14 mouse cellular contexts compared by ENCODE assay signal in the genomic region with DNA sequence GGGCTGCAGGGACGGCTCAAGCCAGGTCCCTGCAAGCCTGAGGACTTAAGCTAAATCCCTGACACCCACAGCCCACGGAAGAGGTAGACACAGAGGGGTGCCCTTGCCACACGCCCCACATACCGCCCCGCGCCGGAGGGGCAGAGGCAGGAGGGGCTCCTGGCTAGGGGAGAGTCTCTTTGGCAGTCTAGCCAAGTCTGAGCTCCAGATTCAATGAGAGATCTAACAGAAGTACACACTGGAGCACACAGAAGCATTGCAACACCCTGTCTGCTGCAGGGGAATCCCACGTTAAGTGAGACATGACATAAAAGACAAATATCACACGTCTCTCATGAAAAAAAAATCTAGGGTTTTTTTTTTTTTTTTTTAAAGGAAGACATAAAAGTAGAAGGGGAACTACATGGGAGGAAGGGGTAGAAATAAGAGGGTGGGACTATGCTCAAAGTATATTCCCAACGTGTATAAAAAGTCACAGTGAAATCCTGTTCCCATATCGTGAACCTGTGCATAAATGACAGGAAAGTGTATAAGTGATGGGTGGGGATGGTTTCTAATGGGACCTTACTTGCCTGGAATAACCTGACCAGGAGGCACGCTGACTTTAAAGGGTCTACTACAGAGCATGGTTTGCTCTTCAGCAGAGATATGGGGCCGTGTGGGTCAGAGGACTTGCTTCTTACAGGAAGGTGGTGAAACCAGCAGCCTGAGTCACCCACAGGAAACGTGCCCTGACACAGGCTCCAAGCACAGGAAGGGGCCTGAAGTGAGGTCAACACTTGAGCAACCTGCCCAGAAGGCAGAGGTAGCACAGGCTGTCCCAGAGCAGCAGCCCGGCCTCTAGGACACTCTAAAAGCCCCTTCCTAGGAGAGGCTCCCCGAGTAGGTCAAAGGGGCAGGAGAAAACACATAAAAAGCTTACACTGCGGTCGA. TPM values are rescaled to one million over a fixed set of nuclear protein-coding genes. Genes with fewer than 3 reads are reported as not detected.
A peak's percentile ranks its signal among the peaks of the same experiment; 100 is the strongest.
DNase-seq lines count a peak whose midpoint lies in the region; ATAC-seq and TF ChIP-seq lines count a peak whose summit lies in the region.
"Had no signal": no experiment of that assay in that cellular context is flagged by ENCODE, and none has a peak within 500 bp of the region (broad histone marks: within the 10 kb centered on the region; RNA-seq: fewer than 3 reads in every experiment).

No protein-coding gene starts in this region.

- no peaks in the 10 kb centered on the region for H3K27me3 ChIP-seq in liver, embryonic 11.5 days (replicated peaks; ENCODE audit: control insufficient read depth, insufficient read depth, low read length)
- H3K27me3 ChIP-seq in CH12.LX (replicated peaks): no peaks in the 10 kb centered on the region
- H3K27me3 ChIP-seq: hindbrain, embryonic 12.5 days; lung, embryonic 15.5 days; stomach, embryonic 15.5 days had no signal

- H3K27ac ChIP-seq in liver, embryonic 11.5 days (ENCODE audit: low read depth, low read length): no peak overlapping the region; the same call in 1 of the 2 replicates
- H3K27ac ChIP-seq in CH12.LX (ENCODE audit: insufficient read depth, low read depth): no peak overlapping the region
- H3K27ac ChIP-seq: hindbrain, embryonic 12.5 days; lung, embryonic 15.5 days had no signal

- TF ChIP-seq CTCF in CH12.LX (conservative IDR thresholded peaks at IDR 0.05 in 1 of 2, IDR thresholded peaks at IDR 0.05 in 1 of 2; ENCODE audit: low read depth in 2 of 2, low read length in 2 of 2): no peak

- TF ChIP-seq RAD21 in CH12.LX (IDR thresholded peaks at IDR 0.05; ENCODE audit: low read depth, low read length): no peak

- no peaks in the 10 kb centered on the region for H3K9me3 ChIP-seq in liver, embryonic 11.5 days (ENCODE audit: control insufficient read depth, low read length)
- peaks cover 3% of the 10 kb centered on the region for H3K9me3 ChIP-seq in CH12.LX (replicated peaks; ENCODE audit: low read length)
- H3K9me3 ChIP-seq: hindbrain, embryonic 12.5 days; lung, embryonic 15.5 days; stomach, embryonic 15.5 days had no signal

- in situ Hi-C loops in CH12.LX (cut with MboI; ENCODE audit: low pct_ligation_motif_present, low pct_unique_long_range_greater_than_20kb, low sequenced_read_pairs): no loop called here

- TF ChIP-seq EP300 in CH12.LX (IDR thresholded peaks at IDR 0.05; ENCODE audit: low read length): no peak

- H3K4me3 ChIP-seq in liver, embryonic 11.5 days (ENCODE audit: low read depth, low read length): no peak overlapping the region
- H3K4me3 ChIP-seq in CH12.LX (replicated peaks in 1 of 3; ENCODE audit: low read depth in 2 of 3, low read length in 2 of 3, poor library complexity in 1 of 3): no peak overlapping the region
- H3K4me3 ChIP-seq: hindbrain, embryonic 12.5 days; lung, embryonic 15.5 days; stomach, embryonic 15.5 days had no signal

- dilution Hi-C loops in CH12.LX (cut with MboI; ENCODE audit: extremely low pct_ligation_motif_present, extremely low pct_unique_long_range_greater_than_20kb, low sequenced_read_pairs): no loop called here

- ATAC-seq in liver, embryonic 11.5 days (replicated peaks; ENCODE audit: low FRiP score): no peak
- peak; percentile 84 for ATAC-seq in granulocyte monocyte progenitor cell, adult 5-6 weeks (replicated peaks; ENCODE audit: poor library complexity, severe bottlenecking)
- ATAC-seq in megakaryocyte progenitor cell, adult 5-6 weeks (replicated peaks; ENCODE audit: poor library complexity): peak; percentile 88
- no peak for ATAC-seq in erythroblast, adult 5-6 weeks (replicated peaks; ENCODE audit: low FRiP score, poor library complexity, severe bottlenecking)
- ATAC-seq: forebrain, postnatal 0 days had no signal

- peaks cover 6% of the 10 kb centered on the region; the same call in 1 of the 2 replicates for H3K36me3 ChIP-seq in liver, embryonic 11.5 days (ENCODE audit: control insufficient read depth, insufficient read depth, low read length)
- H3K36me3 ChIP-seq in CH12.LX (replicated peaks in 1 of 2; ENCODE audit: control insufficient read depth in 1 of 2, insufficient read depth in 1 of 2, low read length in 1 of 2): peaks cover 0 to 31% of the 10 kb centered on the region in 2 experiments
- H3K36me3 ChIP-seq: hindbrain, embryonic 12.5 days; lung, embryonic 15.5 days; stomach, embryonic 15.5 days had no signal

- WGBS in liver, embryonic 11.5 days: 70% methylated on average over 18 of the region's 18 CpGs

- DNase-seq in liver (peak; percentile 36), CH12.LX (ENCODE audit: extremely low read depth) (peak; percentile 25)
- DNase-seq in liver, embryonic 11.5 days (ENCODE audit: low spot score): no peak
- no peak for DNase-seq in adrenal gland, adult 8-10 months
- no peak for DNase-seq in cerebellum, postnatal 25 days
- DNase-seq: adrenal gland, postnatal 36 days; cerebellum, adult 8-10 months; forebrain, postnatal 0 days had no signal

- H3K79me2 ChIP-seq in CH12.LX (replicated peaks; ENCODE audit: control insufficient read depth, extremely low read depth, insufficient read depth, poor library complexity, severe bottlenecking): no peaks in the 10 kb centered on the region; the same call in none of the 2 replicates

- TF ChIP-seq POLR2A in CH12.LX (IDR thresholded peaks at IDR 0.05; ENCODE audit: low read depth, low read length): no peak

- H3K4me2 ChIP-seq in liver, embryonic 11.5 days: no peak overlapping the region
- H3K4me2 ChIP-seq in CH12.LX (ENCODE audit: insufficient read depth, low read depth, poor library complexity, severe bottlenecking): no peak overlapping the region
- H3K4me2 ChIP-seq: hindbrain, embryonic 12.5 days; lung, embryonic 15.5 days; stomach, embryonic 15.5 days had no signal

- H3K9ac ChIP-seq in liver, embryonic 11.5 days (ENCODE audit: low read depth, low read length): no peak overlapping the region
- no peak overlapping the region for H3K9ac ChIP-seq in CH12.LX (ENCODE audit: insufficient read depth, low read depth)
- H3K9ac ChIP-seq: forebrain, postnatal 0 days; hindbrain, embryonic 12.5 days; lung, embryonic 15.5 days; stomach, embryonic 15.5 days had no signal

- H3K4me1 ChIP-seq in liver, embryonic 11.5 days (replicated peaks; ENCODE audit: control insufficient read depth, insufficient read depth, low read length): peaks cover 23% of the 10 kb centered on the region
- H3K4me1 ChIP-seq in CH12.LX (ENCODE audit: control insufficient read depth in 1 of 2, insufficient read depth in 2 of 2): peaks cover 9 to 79% of the 10 kb centered on the region in 2 experiments; a peak in 2 of 4 replicates

TF ChIP-seq in CH12.LX, 34 proteins besides CTCF, POLR2A, EP300 and RAD21:
- TF ChIP-seq ETS1 (conservative IDR thresholded peaks at IDR 0.05; ENCODE audit: low read depth, low read length): no peak
- TF ChIP-seq JUN (IDR thresholded peaks at IDR 0.05; ENCODE audit: insufficient read depth, low read depth, low read length): no peak
- TF ChIP-seq MAZ (IDR thresholded peaks at IDR 0.05; ENCODE audit: low read depth, low read length): no peak
- TF ChIP-seq UBTF (IDR thresholded peaks at IDR 0.05; ENCODE audit: low read depth, low read length): no peak
- TF ChIP-seq HCFC1 (IDR thresholded peaks at IDR 0.05; ENCODE audit: low read depth, low read length): no peak
- TF ChIP-seq TBP (conservative IDR thresholded peaks at IDR 0.05; ENCODE audit: low read depth, low read length): no peak
- TF ChIP-seq ZNF384 (IDR thresholded peaks at IDR 0.05; ENCODE audit: low read depth, low read length): peak; percentile 65
- no peak for TF ChIP-seq ZC3H11A (IDR thresholded peaks at IDR 0.05; ENCODE audit: low read depth, low read length)
- TF ChIP-seq MXI1 (IDR thresholded peaks at IDR 0.05; ENCODE audit: low read depth, low read length): no peak
- no peak for TF ChIP-seq CHD2 (IDR thresholded peaks at IDR 0.05; ENCODE audit: low read length)
- peak; percentile 60 for TF ChIP-seq BHLHE40 (IDR thresholded peaks at IDR 0.05; ENCODE audit: low read depth, low read length)
- TF ChIP-seq E2F4 (IDR thresholded peaks at IDR 0.05; ENCODE audit: insufficient replicate concordance, low read depth, low read length): no peak
- no peak for TF ChIP-seq MYC (IDR thresholded peaks at IDR 0.05; ENCODE audit: low read depth, low read length)
- TF ChIP-seq TCF12 (IDR thresholded peaks at IDR 0.05; ENCODE audit: low read depth, low read length): no peak
- TF ChIP-seq USF1 (IDR thresholded peaks at IDR 0.05; ENCODE audit: low read depth, low read length): no peak
- no peak for TF ChIP-seq KAT2A (IDR thresholded peaks at IDR 0.05; ENCODE audit: insufficient replicate concordance, low read length)

RNA-seq across cellular contexts. Expression of gene Snx18, which starts 17.6 kb away (rescaled TPM):
- polyA plus RNA-seq in liver, embryonic 11.5 days (2014; fragmentation: Nextera tagmentation; extraction: Ambion mirVana): 14.9 and 16.0 TPM in 2 replicates
- total RNA-seq in CH12.LX (2012; rRNA removed) (9.1 and 9.5 TPM in 2 replicates), CH12.LX (2014; rRNA removed) (11.6 and 12.6 TPM in 2 replicates)
- 6.4 and 7.0 TPM in 2 replicates for polyA plus RNA-seq in CH12.LX (2012; ENCODE audit: insufficient read length, low read depth)
- 25.5 and 39.0 TPM in 2 replicates for total RNA-seq in granulocyte monocyte progenitor cell, adult 5-6 weeks (2014; fragmentation: Nextera tagmentation)
- 46.2 and 47.1 TPM in 2 replicates for total RNA-seq in granulocyte monocyte progenitor cell, adult 5-6 weeks (2017)
- total RNA-seq in megakaryocyte progenitor cell, adult 5-6 weeks (2015): 35.4 and 45.4 TPM in 2 replicates
- total RNA-seq in megakaryocyte progenitor cell, adult 5-6 weeks (2017): 40.1 and 42.2 TPM in 2 replicates
- 13.8 and 16.3 TPM in 2 replicates for total RNA-seq in erythroblast, adult 5-6 weeks (2015; ENCODE audit: low replicate concordance)
- total RNA-seq in erythroblast, adult 5-6 weeks (2017; ENCODE audit: low replicate concordance): 8.9 and 15.3 TPM in 2 replicates
- total RNA-seq in adrenal gland, adult 8-10 months (2022): 10 to 100 TPM; 23.3 to 29.6 (median 26.4) TPM

Comparison
In these comparisons a context has a peak if more than half of its experiments do, and no peak if none do; other contexts are left out.
1. DNase-seq: peak in liver (single experiment) and CH12.LX (single experiment); none in liver, embryonic 11.5 days (single experiment), adrenal gland, adult 8-10 months (single experiment) and cerebellum, postnatal 25 days (0 of 2).
2. ATAC-seq: peak in granulocyte monocyte progenitor cell, adult 5-6 weeks (single experiment) and megakaryocyte progenitor cell, adult 5-6 weeks (single experiment); none in liver, embryonic 11.5 days (single experiment) and erythroblast, adult 5-6 weeks (single experiment).